Mouse (Mus musculus): ENCODE measurements around the gene Gm49322.
"Not testable (repeated sequence)": the region's sequence is repeated elsewhere in the genome, so short reads cannot be mapped to it uniquely, and the experiment has no call there.

Gm49322 gene

GRCm38 (mm10) chr10:80605721-80606120 is at the start of gene Gm49322:
TSS of gene Gm49322 (plus strand) at chr10:80606021.
- not testable (repeated sequence) for DNase-seq

- DNase-seq: peak; percentile 89
These were observed 48.4 kb upstream of the Gm49322 start for GRCm38 (mm10) chr10:80557346-80557965.

DNA sequence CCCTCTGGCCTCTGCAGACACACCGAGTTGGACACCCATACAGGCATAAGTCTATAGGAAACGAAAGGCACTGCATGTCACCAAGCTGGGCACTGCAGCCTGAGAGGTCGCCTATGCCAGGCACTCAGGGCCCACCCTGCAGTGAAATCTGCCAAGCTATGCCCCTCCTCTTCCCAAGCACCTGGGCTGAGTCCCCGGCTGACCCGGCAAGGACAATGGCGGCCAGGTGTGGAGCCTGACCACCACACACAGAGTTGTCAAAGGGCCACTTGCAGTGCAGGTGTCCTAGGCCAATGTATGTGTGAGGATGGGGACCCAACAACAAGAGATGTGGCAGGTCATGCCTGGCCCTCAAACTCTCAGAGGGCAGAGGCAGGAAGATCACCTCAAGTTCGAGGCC is 46.4 kb upstream of the Gm49322 start:
- no peak for DNase-seq

- DNase-seq: no peak
These were observed 45.2 kb upstream of the Gm49322 start for GRCm38 (mm10) chr10:80560621-80561020.

GRCm38 (mm10) chr10:80561116-80561944 is 44.5 kb upstream of the Gm49322 start, which contains the start of gene Rexo1:
TSS of gene Rexo1 (minus strand) at chr10:80561560.
- peak; percentile 97 for DNase-seq

GRCm38 (mm10) chr10:80566375-80567092 is 39.3 kb upstream of the Gm49322 start:
- DNase-seq: peak; percentile 89

DNA sequence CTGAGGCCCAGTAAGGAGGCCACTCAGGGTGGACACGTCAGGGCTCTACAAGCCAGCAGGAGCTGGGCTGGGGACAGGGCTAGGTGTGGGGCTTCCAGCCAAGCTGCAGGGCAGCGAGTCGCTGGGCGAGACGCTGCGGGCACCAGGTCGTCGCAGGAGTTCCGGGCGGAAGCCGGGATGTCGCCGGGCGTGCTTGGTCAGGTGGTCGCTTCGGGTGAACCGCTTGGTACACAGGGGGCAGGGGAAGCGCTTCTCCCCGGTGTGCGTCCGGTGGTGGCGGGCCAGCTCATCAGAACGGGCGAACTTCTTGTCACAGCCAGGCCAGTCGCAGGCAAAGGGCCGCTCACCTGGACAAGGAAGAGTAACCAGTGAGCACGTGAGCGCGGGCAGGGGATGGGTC is 36.9 kb upstream of the Gm49322 start:
- no peak for DNase-seq

DNA sequence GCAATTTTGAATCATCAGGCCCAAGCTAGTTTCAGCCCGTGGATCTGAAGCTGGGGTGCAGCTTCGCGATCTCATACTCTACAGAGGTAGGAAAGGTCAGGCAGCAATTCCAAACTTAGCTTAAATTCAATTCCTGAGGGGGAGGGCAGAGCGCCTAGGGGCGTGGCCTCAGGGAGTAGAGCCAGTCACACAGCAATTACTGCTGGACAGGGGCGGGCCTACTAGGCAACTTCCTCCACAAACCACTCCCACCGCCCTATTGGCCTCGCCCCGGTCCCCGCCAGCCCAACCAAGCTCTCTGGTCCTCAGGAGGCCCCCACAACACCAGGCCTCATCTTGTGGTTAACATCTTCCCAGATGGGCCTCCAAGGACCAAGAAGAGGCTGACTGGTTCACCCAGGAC is 36.2 kb upstream of the Gm49322 start:
- peak; percentile 64 for DNase-seq

- no peak for DNase-seq
These were observed 35.4 kb upstream of the Gm49322 start for GRCm38 (mm10) chr10:80570419-80570818.

GRCm38 (mm10) chr10:80570871-80571836 is 34.7 kb upstream of the Gm49322 start:
- no peak for DNase-seq

GRCm38 (mm10) chr10:80572477-80572876 is 33.3 kb upstream of the Gm49322 start:
- DNase-seq: no peak

- no peak for DNase-seq
These were observed 31.9 kb upstream of the Gm49322 start for GRCm38 (mm10) chr10:80573944-80574343.

GRCm38 (mm10) chr10:80574896-80575295 is 30.9 kb upstream of the Gm49322 start:
- no peak for DNase-seq

- DNase-seq: no peak
These were observed 29.9 kb upstream of the Gm49322 start for GRCm38 (mm10) chr10:80575925-80576324.

DNA sequence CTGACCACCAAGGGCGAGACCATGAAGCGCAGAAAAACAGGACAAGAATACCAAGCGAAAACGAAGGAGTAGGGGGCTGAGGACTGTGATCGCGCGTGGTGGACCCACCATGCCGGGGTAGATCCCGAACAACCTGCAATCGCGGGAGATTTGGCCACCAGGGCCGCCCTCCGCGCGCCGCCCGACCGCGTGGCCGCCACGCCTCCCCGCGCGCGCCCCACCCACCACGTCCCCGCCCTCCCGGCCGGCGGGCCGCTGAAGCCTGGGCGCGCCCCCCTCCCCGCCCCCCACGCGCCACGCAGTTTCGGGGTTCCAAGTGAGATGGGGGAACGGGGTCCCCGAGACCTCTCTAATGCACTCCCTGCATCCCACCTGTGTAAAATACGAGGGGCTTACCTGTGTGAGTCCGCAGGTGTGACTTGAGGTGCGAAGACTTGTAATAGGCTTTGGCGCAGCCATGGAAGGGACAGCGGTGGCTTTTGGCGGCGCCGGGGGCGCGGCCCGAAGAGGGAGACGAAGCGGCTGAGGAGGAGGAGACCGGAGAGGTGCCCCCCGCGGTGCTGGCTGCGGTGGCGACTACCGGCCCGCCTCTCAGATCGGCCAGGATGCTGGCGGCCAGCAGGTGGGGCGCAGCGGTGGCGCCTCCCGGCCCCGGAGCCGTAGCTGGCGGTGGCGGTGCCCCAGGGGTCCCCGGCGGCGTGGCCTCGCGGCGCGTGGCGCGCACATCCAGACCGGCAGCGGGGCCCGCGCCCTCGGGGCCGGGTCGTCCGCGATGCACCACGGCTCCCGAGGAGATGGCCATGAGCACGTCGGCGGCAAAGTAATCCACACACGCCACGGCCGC is 29.2 kb upstream of the Gm49322 start:
- peak; percentile 66 for DNase-seq

GRCm38 (mm10) chr10:80577195-80578130 is 28.4 kb upstream of the Gm49322 start, which contains the start of gene Klf16:
TSS of gene Klf16 (minus strand) at chr10:80577321.
- DNase-seq: peak; percentile 99

- DNase-seq: peak; percentile 86
These were observed 27.6 kb upstream of the Gm49322 start for GRCm38 (mm10) chr10:80578131-80578750.

- DNase-seq: peak; percentile 68
These were observed 26.9 kb upstream of the Gm49322 start for GRCm38 (mm10) chr10:80578911-80579310.

DNA sequence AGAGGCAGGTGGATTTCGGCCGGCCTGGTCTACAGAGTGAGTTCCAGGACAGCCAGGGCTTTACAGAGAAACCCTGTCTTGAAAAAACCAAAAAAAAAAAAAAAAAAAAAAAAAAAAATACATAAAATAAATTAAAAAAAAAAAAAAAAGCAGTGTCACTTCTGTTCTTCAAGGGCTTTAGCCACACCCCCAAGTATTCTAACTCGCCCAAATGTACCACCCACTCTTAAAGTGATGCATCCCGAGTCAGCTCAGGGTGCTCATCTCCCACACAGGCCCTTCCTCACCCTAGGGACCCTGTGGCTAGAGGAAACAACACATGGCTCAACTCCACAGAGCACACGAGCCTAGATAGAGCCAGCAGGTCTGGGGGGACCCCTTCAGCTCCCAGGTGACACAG is 22.8 kb upstream of the Gm49322 start:
- no peak for DNase-seq

Data from kidney, adult 18-20 months (tissue).